Mouse (Mus musculus): ENCODE data around the gene Tmem59. TPM values are rescaled to one million over a fixed set of nuclear protein-coding genes. Genes with fewer than 3 reads are reported as not detected.

Tmem59 gene
- polyA plus RNA-seq, 1 experiment from 2014 or later: 557 TPM

DNA sequence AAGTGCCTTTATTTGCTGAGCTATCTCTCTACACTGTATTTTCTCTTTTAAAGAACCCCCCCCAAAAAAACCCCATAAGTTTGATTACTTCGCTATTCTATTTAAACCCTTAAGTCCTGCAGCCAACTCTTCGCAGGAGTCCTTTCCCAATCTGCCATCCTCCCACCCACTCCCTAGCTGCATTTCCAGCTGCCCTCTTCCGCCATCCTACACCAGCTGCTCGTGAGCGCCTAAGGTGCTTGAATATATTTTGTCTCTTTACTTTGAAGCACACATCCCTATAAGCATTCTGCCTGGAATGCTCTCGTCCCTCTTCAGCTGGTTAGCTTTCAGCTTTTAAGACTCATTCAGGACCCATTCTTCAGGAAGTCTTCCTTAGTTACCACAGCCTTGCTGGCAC is 27.2 kb upstream of the Tmem59 start:
- no peak overlapping the region for H3K4me2 ChIP-seq (replicated peaks; ENCODE audit: low read depth, low read length)
- H3K9me3 ChIP-seq (ENCODE audit: low read length): no peaks in the 10 kb centered on the region
- no peak overlapping the region for H3K9ac ChIP-seq (replicated peaks; ENCODE audit: low read length)
- H3K27me3 ChIP-seq (ENCODE audit: insufficient read depth, low read length): no peaks in the 10 kb centered on the region
- 82% methylated on average over 6 of the region's 6 CpGs for WGBS
- H3K4me3 ChIP-seq (ENCODE audit: low read length): no peak overlapping the region
- peaks cover 17% of the 10 kb centered on the region for H3K36me3 ChIP-seq (ENCODE audit: insufficient read depth, low read length)
- no peak overlapping the region for H3K27ac ChIP-seq (ENCODE audit: low read length)
- no peaks in the 10 kb centered on the region for H3K4me1 ChIP-seq (ENCODE audit: insufficient read depth, low read length)
- no peak for ATAC-seq (ENCODE audit: low FRiP score, low TSS enrichment)

DNA sequence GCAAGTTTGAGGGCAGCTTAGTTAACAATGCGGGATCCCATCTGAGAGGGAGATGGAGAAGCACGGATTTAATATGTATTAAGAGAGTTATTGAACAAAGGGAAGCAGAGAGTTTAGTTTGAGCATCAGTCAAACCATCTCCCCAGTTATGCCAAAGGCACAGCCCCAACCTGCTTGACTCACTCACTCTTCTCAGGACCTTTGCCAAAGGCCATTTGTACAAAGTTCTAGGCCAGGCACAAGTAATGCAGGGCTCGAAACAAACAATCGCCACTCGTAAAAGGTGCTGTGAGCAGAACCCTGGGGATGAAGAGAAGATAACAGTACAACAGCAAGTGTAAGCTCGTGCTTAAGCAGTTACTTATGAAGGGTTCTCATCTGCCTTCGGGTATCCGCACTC is 25.6 kb upstream of the Tmem59 start:
- H3K4me1 ChIP-seq (ENCODE audit: insufficient read depth, low read length): peaks cover 10% of the 10 kb centered on the region

DNA sequence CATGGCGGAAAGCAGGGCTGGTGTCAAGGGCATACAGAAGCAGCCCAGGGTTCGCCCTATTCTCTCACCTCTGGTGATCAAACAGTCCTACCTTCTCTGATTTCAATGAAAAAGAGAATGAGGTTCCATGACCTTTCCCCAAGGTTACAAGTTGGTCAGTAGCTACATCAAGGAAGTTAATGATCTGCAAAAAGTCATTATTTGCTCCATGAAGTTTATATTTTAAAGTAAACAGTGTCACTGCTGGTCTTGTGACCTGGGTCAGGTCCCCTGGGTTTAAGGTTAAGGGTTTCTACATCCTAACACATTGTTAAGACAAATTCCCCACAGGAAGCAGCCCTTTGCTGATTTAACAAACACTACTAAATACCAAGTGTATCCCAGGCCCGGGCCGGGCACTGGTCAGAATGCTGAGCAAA is 21.2 kb upstream of the Tmem59 start:
- no peaks in the 10 kb centered on the region for H3K27me3 ChIP-seq (ENCODE audit: insufficient read depth, low read length)
- 0 out of 2 replicates have a peak, but pooled peaks cover 4% of the 10 kb centered on the region for H3K36me3 ChIP-seq (ENCODE audit: insufficient read depth, low read length)
- H3K4me2 ChIP-seq (replicated peaks; ENCODE audit: low read depth, low read length): no peak overlapping the region
- peaks cover 23% of the 10 kb centered on the region for H3K4me1 ChIP-seq (ENCODE audit: insufficient read depth, low read length)
- 30% methylated on average over 4 of the region's 4 CpGs for WGBS
- ATAC-seq (ENCODE audit: low FRiP score, low TSS enrichment): peak; percentile 62
- no peak overlapping the region for H3K9ac ChIP-seq (replicated peaks; ENCODE audit: low read length)
- H3K4me3 ChIP-seq (ENCODE audit: low read length): no peak overlapping the region
- no peaks in the 10 kb centered on the region for H3K9me3 ChIP-seq (ENCODE audit: low read length)
- peak overlapping the region; percentile 45 for H3K27ac ChIP-seq (ENCODE audit: low read length)

More for the DNA sequence above, 25.6 kb upstream of the Tmem59 start:
- Histone ChIP-seq H3K36me3 (ENCODE audit: insufficient read depth, low read length) (peaks cover 7% of the 10 kb centered on the region), H3K9ac (replicated peaks; ENCODE audit: low read length) (no peak overlapping the region), H3K4me2 (replicated peaks; ENCODE audit: low read depth, low read length) (no peak overlapping the region), H3K27ac (ENCODE audit: low read length) (no peak overlapping the region), H3K4me3 (ENCODE audit: low read length) (no peak overlapping the region), H3K9me3 (ENCODE audit: low read length) (no peaks in the 10 kb centered on the region), H3K27me3 (ENCODE audit: insufficient read depth, low read length) (no peaks in the 10 kb centered on the region)
- 83% methylated on average over 8 of the region's 8 CpGs for WGBS
- ATAC-seq (ENCODE audit: low FRiP score, low TSS enrichment): no peak

DNA sequence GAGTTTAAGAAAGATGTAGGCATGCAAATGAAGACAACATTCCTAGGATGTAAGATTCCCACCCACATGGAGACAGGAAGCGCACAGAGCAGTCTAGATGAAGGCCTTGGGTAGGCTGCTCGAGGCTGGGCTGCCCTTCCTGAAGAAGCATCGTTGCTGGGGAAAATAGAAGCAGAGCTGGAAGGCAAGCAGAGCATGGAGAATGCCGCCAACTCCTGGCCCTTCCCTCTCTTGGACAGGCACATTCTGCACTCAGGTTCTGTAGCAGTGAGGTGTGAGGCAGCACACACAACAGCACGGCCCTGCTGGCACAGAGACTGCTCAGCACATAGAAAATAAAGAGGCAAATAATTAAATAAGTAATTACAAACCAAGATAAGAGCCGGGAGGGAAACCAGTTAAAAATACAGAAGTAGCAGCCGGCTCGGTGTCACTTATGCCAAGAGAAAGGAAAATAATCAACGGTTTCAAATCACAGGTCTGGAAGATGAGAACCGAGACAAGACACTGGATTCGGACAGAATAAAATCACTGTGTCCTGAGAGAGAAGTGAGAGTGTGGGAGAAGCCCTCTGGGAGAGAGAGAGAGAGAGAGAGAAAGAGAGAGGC is 18.9 kb upstream of the Tmem59 start:
- H3K4me2 ChIP-seq (replicated peaks; ENCODE audit: low read depth, low read length): no peak overlapping the region
- ATAC-seq (ENCODE audit: low FRiP score, low TSS enrichment): no peak
- H3K9ac ChIP-seq (replicated peaks; ENCODE audit: low read length): no peak overlapping the region
- H3K4me1 ChIP-seq (ENCODE audit: insufficient read depth, low read length): peaks cover 24% of the 10 kb centered on the region
- no peak overlapping the region for H3K4me3 ChIP-seq (ENCODE audit: low read length)
- no peaks in the 10 kb centered on the region for H3K27me3 ChIP-seq (ENCODE audit: insufficient read depth, low read length)
- H3K27ac ChIP-seq (ENCODE audit: low read length): no peak overlapping the region
- WGBS: 59% methylated on average over 11 of the region's 11 CpGs
- H3K9me3 ChIP-seq (ENCODE audit: low read length): no peaks in the 10 kb centered on the region
- 0 out of 2 replicates have a peak, but pooled peaks cover 4% of the 10 kb centered on the region for H3K36me3 ChIP-seq (ENCODE audit: insufficient read depth, low read length)

DNA sequence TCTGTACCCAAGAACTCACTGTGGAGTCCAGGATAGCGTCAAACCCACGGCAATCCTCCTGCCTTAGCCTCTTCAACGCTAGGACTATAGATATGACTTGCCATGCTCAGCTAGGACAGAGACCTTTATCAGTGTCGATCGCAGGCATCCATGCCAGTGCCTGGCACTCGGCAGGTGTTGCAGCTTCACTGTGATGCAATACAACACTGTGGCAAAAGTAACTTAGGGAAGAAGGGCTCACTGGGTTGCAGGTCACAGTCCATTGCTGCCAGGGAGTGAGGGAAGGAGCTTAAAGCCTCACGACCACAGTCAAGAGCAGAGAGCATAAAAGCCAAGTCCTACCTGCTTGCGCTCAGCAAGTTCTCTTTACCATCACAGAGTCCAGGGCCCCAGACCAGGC is 18.0 kb upstream of the Tmem59 start:
- no peaks in the 10 kb centered on the region for H3K27me3 ChIP-seq (ENCODE audit: insufficient read depth, low read length)
- no peak overlapping the region for H3K9ac ChIP-seq (replicated peaks; ENCODE audit: low read length)
- 76% methylated on average over 8 of the region's 8 CpGs for WGBS
- H3K36me3 ChIP-seq (ENCODE audit: insufficient read depth, low read length): peaks cover 9% of the 10 kb centered on the region
- H3K4me2 ChIP-seq (replicated peaks; ENCODE audit: low read depth, low read length): no peak overlapping the region
- H3K4me1 ChIP-seq (ENCODE audit: insufficient read depth, low read length): peaks cover 26% of the 10 kb centered on the region
- H3K9me3 ChIP-seq (ENCODE audit: low read length): no peaks in the 10 kb centered on the region
- no peak overlapping the region for H3K27ac ChIP-seq (ENCODE audit: low read length)
- H3K4me3 ChIP-seq (ENCODE audit: low read length): no peak overlapping the region
- no peak for ATAC-seq (ENCODE audit: low FRiP score, low TSS enrichment)

GRCm38 (mm10) chr4:107163341-107163740 is 14.9 kb upstream of the Tmem59 start:
- no peak overlapping the region for H3K4me3 ChIP-seq (ENCODE audit: low read length)
- peaks cover 20% of the 10 kb centered on the region for H3K36me3 ChIP-seq (ENCODE audit: insufficient read depth, low read length)
- ATAC-seq (ENCODE audit: low FRiP score, low TSS enrichment): no peak
- no peak overlapping the region for H3K9ac ChIP-seq (replicated peaks; ENCODE audit: low read length)
- no peaks in the 10 kb centered on the region for H3K9me3 ChIP-seq (ENCODE audit: low read length)
- H3K27me3 ChIP-seq (ENCODE audit: insufficient read depth, low read length): no peaks in the 10 kb centered on the region
- WGBS: 84% methylated on average over 10 of the region's 10 CpGs
- H3K27ac ChIP-seq (ENCODE audit: low read length): no peak overlapping the region
- peaks cover 15% of the 10 kb centered on the region for H3K4me1 ChIP-seq (ENCODE audit: insufficient read depth, low read length)
- H3K4me2 ChIP-seq (replicated peaks; ENCODE audit: low read depth, low read length): no peak overlapping the region

DNA sequence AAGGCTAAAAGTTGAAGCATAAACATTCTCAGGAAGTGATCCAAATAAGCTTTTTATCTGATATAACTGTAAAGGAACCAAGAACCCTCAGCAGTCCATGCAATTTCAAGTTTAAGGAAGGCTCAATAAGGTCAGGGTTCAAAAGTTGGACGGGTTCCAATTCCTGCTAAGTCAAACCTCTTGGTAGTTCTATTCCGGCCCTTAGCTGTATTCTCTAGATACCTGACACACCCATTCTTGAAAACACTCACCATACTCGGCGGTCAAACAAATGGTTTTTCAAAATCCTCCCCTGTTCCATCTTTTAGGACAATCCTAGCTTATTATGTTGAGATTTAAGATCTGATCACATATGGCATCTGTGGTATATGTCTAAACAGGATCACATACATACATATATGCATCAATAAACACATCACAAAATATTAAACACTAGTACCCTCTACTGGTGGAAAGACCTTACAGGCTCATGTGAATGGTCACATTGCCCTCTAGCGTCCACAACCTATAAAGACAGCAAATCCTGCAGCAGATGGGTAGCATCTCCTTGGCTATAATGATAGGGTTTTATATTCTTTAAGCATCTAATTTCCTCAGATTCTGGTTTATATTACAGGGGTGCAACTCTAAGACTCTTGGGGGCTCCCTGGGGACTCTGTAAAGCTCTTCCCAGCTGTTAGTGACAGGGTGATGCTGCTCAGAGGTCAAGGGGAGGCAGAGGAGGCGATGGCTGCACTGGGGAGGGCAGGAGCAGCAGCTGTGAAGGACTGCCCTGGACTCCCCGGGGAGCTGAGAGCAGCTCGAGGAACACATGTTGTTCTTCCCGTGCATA is 14.2 kb upstream of the Tmem59 start:
- H3K4me2 ChIP-seq (replicated peaks; ENCODE audit: low read depth, low read length): no peak overlapping the region
- peaks cover 20% of the 10 kb centered on the region for H3K36me3 ChIP-seq (ENCODE audit: insufficient read depth, low read length)
- 36% methylated on average over 9 of the region's 9 CpGs for WGBS
- no peak overlapping the region for H3K9ac ChIP-seq (replicated peaks; ENCODE audit: low read length)
- no peak overlapping the region for H3K4me3 ChIP-seq (ENCODE audit: low read length)
- no peaks in the 10 kb centered on the region for H3K9me3 ChIP-seq (ENCODE audit: low read length)
- peak; percentile 74; the same call in 1 of the 2 replicates for ATAC-seq (ENCODE audit: low FRiP score, low TSS enrichment)
- H3K27ac ChIP-seq (ENCODE audit: low read length): no peak overlapping the region
- H3K27me3 ChIP-seq (ENCODE audit: insufficient read depth, low read length): no peaks in the 10 kb centered on the region
- peaks cover 15% of the 10 kb centered on the region for H3K4me1 ChIP-seq (ENCODE audit: insufficient read depth, low read length)

- no peak overlapping the region for H3K27ac ChIP-seq (ENCODE audit: low read length)
- H3K27me3 ChIP-seq (ENCODE audit: insufficient read depth, low read length): no peaks in the 10 kb centered on the region
- peaks cover 25% of the 10 kb centered on the region for H3K36me3 ChIP-seq (ENCODE audit: insufficient read depth, low read length)
- H3K4me3 ChIP-seq (ENCODE audit: low read length): no peak overlapping the region
- H3K4me1 ChIP-seq (ENCODE audit: insufficient read depth, low read length): peaks cover 3% of the 10 kb centered on the region; the same call in 1 of the 2 replicates
- no peak for ATAC-seq (ENCODE audit: low FRiP score, low TSS enrichment)
- no peak overlapping the region for H3K4me2 ChIP-seq (replicated peaks; ENCODE audit: low read depth, low read length)
- no peaks in the 10 kb centered on the region for H3K9me3 ChIP-seq (ENCODE audit: low read length)
- 77% methylated on average over 5 of the region's 5 CpGs for WGBS
- no peak overlapping the region for H3K9ac ChIP-seq (replicated peaks; ENCODE audit: low read length)
These were observed 11.5 kb upstream of the Tmem59 start for GRCm38 (mm10) chr4:107166700-107167099.

DNA sequence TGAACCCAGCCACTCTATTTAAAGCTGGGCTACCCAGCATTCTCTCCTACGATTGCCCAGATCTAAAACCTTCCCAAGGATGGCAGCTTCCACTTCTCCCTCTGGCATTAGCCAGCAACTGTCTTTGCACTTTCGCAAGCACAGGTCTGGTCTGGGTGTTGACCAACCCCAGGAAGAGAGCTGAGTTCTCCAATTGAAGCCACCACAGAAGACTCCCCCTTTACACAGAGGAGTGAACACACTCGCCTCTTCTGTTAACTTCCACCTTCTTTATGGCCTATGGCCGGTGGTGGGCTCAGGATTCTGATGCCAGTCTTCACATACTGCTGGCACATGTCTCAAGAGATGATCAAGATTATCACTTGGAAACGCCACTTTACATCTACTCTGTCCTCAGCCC is 10.4 kb upstream of the Tmem59 start:
- H3K4me3 ChIP-seq (ENCODE audit: low read length): no peak overlapping the region
- ATAC-seq (ENCODE audit: low FRiP score, low TSS enrichment): no peak
- H3K9ac ChIP-seq (replicated peaks; ENCODE audit: low read length): no peak overlapping the region
- H3K4me1 ChIP-seq (ENCODE audit: insufficient read depth, low read length): peaks cover 3% of the 10 kb centered on the region; the same call in 1 of the 2 replicates
- 85% methylated on average over 5 of the region's 5 CpGs for WGBS
- H3K4me2 ChIP-seq (replicated peaks; ENCODE audit: low read depth, low read length): no peak overlapping the region
- H3K9me3 ChIP-seq (ENCODE audit: low read length): no peaks in the 10 kb centered on the region
- no peak overlapping the region for H3K27ac ChIP-seq (ENCODE audit: low read length)
- H3K36me3 ChIP-seq (ENCODE audit: insufficient read depth, low read length): peaks cover 29% of the 10 kb centered on the region
- H3K27me3 ChIP-seq (ENCODE audit: insufficient read depth, low read length): no peaks in the 10 kb centered on the region

- no peak for ATAC-seq (ENCODE audit: low FRiP score, low TSS enrichment)
These were observed 693 bp upstream of the Tmem59 start for GRCm38 (mm10) chr4:107177506-107177905.

More at GRCm38 (mm10) chr4:107177506-107177905, 693 bp upstream of the Tmem59 start:
- peak overlapping the region; percentile 99 for H3K27ac ChIP-seq (ENCODE audit: low read length)
- peaks cover 2% of the 10 kb centered on the region; the same call in 1 of the 2 replicates for H3K36me3 ChIP-seq (ENCODE audit: insufficient read depth, low read length)
- H3K9me3 ChIP-seq (ENCODE audit: low read length): no peaks in the 10 kb centered on the region
- peak overlapping the region; percentile 60 for H3K4me2 ChIP-seq (replicated peaks; ENCODE audit: low read depth, low read length)
- WGBS: 35% methylated on average over 11 of the region's 11 CpGs
- H3K27me3 ChIP-seq (ENCODE audit: insufficient read depth, low read length): no peaks in the 10 kb centered on the region
- H3K4me1 ChIP-seq (ENCODE audit: insufficient read depth, low read length): peaks cover 26% of the 10 kb centered on the region
- peak overlapping the region; percentile 70 for H3K4me3 ChIP-seq (ENCODE audit: low read length)
- peak overlapping the region; percentile 77 for H3K9ac ChIP-seq (replicated peaks; ENCODE audit: low read length)

Measured in kidney, embryonic 16.5 days (tissue).